Mouse (Mus musculus): ENCODE measurements around the gene Tmtc4.

DNA sequence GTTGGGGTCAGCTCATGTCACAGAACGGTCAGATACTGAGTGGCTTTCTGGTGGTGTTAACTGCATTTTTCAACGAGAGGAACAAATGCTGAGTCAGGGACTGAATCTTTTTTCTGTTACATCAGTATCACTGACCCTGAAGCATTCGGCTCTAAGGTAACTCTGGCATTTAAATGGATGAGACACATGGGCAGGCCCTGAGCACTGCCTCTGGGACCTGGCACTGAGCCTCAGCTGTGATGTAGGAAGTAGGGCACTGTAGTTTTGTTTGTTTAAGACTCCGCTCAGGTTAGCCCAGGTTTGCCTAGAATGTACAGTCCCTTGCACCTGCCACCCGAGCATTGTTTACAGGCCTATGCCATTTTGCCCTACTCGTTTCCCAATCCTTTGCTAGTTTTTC lies 114.0 kb downstream of the Tmtc4 start:
- TF ChIP-seq CTCF (IDR thresholded peaks at IDR 0.05; ENCODE audit: low read depth) (no peak), EP300 (IDR thresholded peaks at IDR 0.05; ENCODE audit: low read depth) (no peak)

Data from heart, postnatal 0 days (tissue).